Mouse (Mus musculus): ENCODE data around the gene Rhobtb3. TPM values are rescaled to one million over a fixed set of nuclear protein-coding genes. Genes with fewer than 3 reads are reported as not detected.
"Not testable (repeated sequence)": the region's sequence is repeated elsewhere in the genome, so short reads cannot be mapped to it uniquely, and the experiment has no call there.

Gene Rhobtb3
- polyA plus RNA-seq, 1 experiment from 2014 or later: 39.8 TPM

- H3K27ac ChIP-seq: peak overlapping the region; percentile 99
- DNase-seq (ENCODE audit: low spot score): no peak
- peak overlapping the region; percentile 90 for H3K4me3 ChIP-seq
Observed at GRCm38 (mm10) chr13:75942731-75943130, 994 bp downstream of the Rhobtb3 start.

GRCm38 (mm10) chr13:75941518-75942295, 2.0 kb downstream of the Rhobtb3 start:
- Histone ChIP-seq H3K9me3 (no peaks in the 10 kb centered on the region), H3K36me3 (peaks cover 33% of the 10 kb centered on the region), H3K27me3 (ENCODE audit: insufficient read depth, poor library complexity, severe bottlenecking) (no peaks in the 10 kb centered on the region), H3K27ac (peak overlapping the region; percentile 29; the same call in 1 of the 2 replicates), H3K4me1 (replicated peaks) (peaks cover 19% of the 10 kb centered on the region), H3K4me3 (peak overlapping the region; percentile 90)
- no peak for DNase-seq (ENCODE audit: low spot score)
- WGBS: 68% methylated on average over 5 of the region's 5 CpGs

More at GRCm38 (mm10) chr13:75942731-75943130, 994 bp downstream of the Rhobtb3 start:
- H3K36me3 ChIP-seq: peaks cover 27% of the 10 kb centered on the region
- WGBS: 1% methylated on average over 6 of the region's 6 CpGs
- no peaks in the 10 kb centered on the region for H3K27me3 ChIP-seq (ENCODE audit: insufficient read depth, poor library complexity, severe bottlenecking)
- H3K9me3 ChIP-seq: no peaks in the 10 kb centered on the region
- H3K4me1 ChIP-seq (replicated peaks): peaks cover 19% of the 10 kb centered on the region

GRCm38 (mm10) chr13:75940791-75941517, 2.8 kb downstream of the Rhobtb3 start:
- WGBS: 89% methylated on average over 2 of the region's 2 CpGs
- no peak for DNase-seq (ENCODE audit: low spot score)
- H3K27me3 ChIP-seq (ENCODE audit: insufficient read depth, poor library complexity, severe bottlenecking): no peaks in the 10 kb centered on the region
- H3K4me1 ChIP-seq (replicated peaks): peaks cover 19% of the 10 kb centered on the region
- H3K9me3 ChIP-seq: no peaks in the 10 kb centered on the region
- H3K27ac ChIP-seq: peak overlapping the region; percentile 29; the same call in 1 of the 2 replicates
- H3K36me3 ChIP-seq: peaks cover 37% of the 10 kb centered on the region
- H3K4me3 ChIP-seq: peak overlapping the region; percentile 90

GRCm38 (mm10) chr13:75938866-75939265, 4.9 kb downstream of the Rhobtb3 start:
- no peaks in the 10 kb centered on the region for H3K27me3 ChIP-seq (ENCODE audit: insufficient read depth, poor library complexity, severe bottlenecking)
- no peaks in the 10 kb centered on the region for H3K9me3 ChIP-seq
- WGBS: 94% methylated on average over 5 of the region's 5 CpGs
- H3K4me3 ChIP-seq: no peak overlapping the region
- H3K4me1 ChIP-seq (replicated peaks): peaks cover 14% of the 10 kb centered on the region
- DNase-seq (ENCODE audit: low spot score): no peak
- H3K36me3 ChIP-seq: peaks cover 37% of the 10 kb centered on the region
- no peak overlapping the region for H3K27ac ChIP-seq

- Histone ChIP-seq H3K4me1 (replicated peaks) (peaks cover 3% of the 10 kb centered on the region; the same call in 1 of the 2 replicates), H3K27ac (no peak overlapping the region), H3K27me3 (ENCODE audit: insufficient read depth, poor library complexity, severe bottlenecking) (no peaks in the 10 kb centered on the region), H3K36me3 (peaks cover 63% of the 10 kb centered on the region), H3K9me3 (no peaks in the 10 kb centered on the region), H3K4me3 (no peak overlapping the region)
- 84% methylated on average over 1 of the region's 1 CpGs for WGBS
- DNase-seq (ENCODE audit: low spot score): no peak
Observed at GRCm38 (mm10) chr13:75933287-75933686, 10.4 kb downstream of the Rhobtb3 start.

- H3K27me3 ChIP-seq (ENCODE audit: insufficient read depth, poor library complexity, severe bottlenecking): no peaks in the 10 kb centered on the region
- H3K4me3 ChIP-seq: no peak overlapping the region
- peak overlapping the region; percentile 29; the same call in 1 of the 2 replicates for H3K27ac ChIP-seq
- peak; percentile 65 for DNase-seq (ENCODE audit: low spot score)
- H3K36me3 ChIP-seq: peaks cover 64% of the 10 kb centered on the region
- no peaks in the 10 kb centered on the region for H3K9me3 ChIP-seq
- WGBS: 49% methylated on average over 5 of the region's 5 CpGs
- H3K4me1 ChIP-seq (replicated peaks): peaks cover 3% of the 10 kb centered on the region; the same call in 1 of the 2 replicates
Observed at GRCm38 (mm10) chr13:75931073-75931472, 12.7 kb downstream of the Rhobtb3 start.

GRCm38 (mm10) chr13:75930660-75931059, 13.1 kb downstream of the Rhobtb3 start:
- H3K4me1 ChIP-seq (replicated peaks): peaks cover 3% of the 10 kb centered on the region; the same call in 1 of the 2 replicates
- no peaks in the 10 kb centered on the region for H3K9me3 ChIP-seq
- H3K4me3 ChIP-seq: no peak overlapping the region
- H3K27me3 ChIP-seq (ENCODE audit: insufficient read depth, poor library complexity, severe bottlenecking): no peaks in the 10 kb centered on the region
- DNase-seq (ENCODE audit: low spot score): no peak
- H3K27ac ChIP-seq: peak overlapping the region; percentile 29; the same call in 1 of the 2 replicates
- 86% methylated on average over 2 of the region's 2 CpGs for WGBS
- peaks cover 64% of the 10 kb centered on the region for H3K36me3 ChIP-seq

- no peaks in the 10 kb centered on the region for H3K27me3 ChIP-seq (ENCODE audit: insufficient read depth, poor library complexity, severe bottlenecking)
- H3K9me3 ChIP-seq: no peaks in the 10 kb centered on the region
- WGBS: 95% methylated on average over 20 of the region's 20 CpGs
- DNase-seq (ENCODE audit: low spot score): no peak
- H3K4me1 ChIP-seq (replicated peaks): peaks cover 3% of the 10 kb centered on the region; the same call in 1 of the 2 replicates
- no peak overlapping the region for H3K27ac ChIP-seq
- peaks cover 64% of the 10 kb centered on the region for H3K36me3 ChIP-seq
- H3K4me3 ChIP-seq: no peak overlapping the region
Observed at GRCm38 (mm10) chr13:75930023-75930422, 13.7 kb downstream of the Rhobtb3 start.

- H3K4me1 ChIP-seq (replicated peaks); H3K27me3 ChIP-seq (ENCODE audit: insufficient read depth, poor library complexity, severe bottlenecking); H3K27ac ChIP-seq; H3K9me3 ChIP-seq; H3K4me3 ChIP-seq; DNase-seq (ENCODE audit: low spot score): not testable (repeated sequence)
- peaks cover 64% of the 10 kb centered on the region for H3K36me3 ChIP-seq
- WGBS: 95% methylated on average over 5 of the region's 5 CpGs
Observed at GRCm38 (mm10) chr13:75929071-75929470, 14.7 kb downstream of the Rhobtb3 start.

- Histone ChIP-seq H3K9me3 (no peaks in the 10 kb centered on the region), H3K27ac (no peak overlapping the region), H3K36me3 (peaks cover 59% of the 10 kb centered on the region), H3K27me3 (ENCODE audit: insufficient read depth, poor library complexity, severe bottlenecking) (no peaks in the 10 kb centered on the region), H3K4me1 (replicated peaks) (peaks cover 3% of the 10 kb centered on the region; the same call in 1 of the 2 replicates), H3K4me3 (no peak overlapping the region)
- DNase-seq (ENCODE audit: low spot score): no peak
Observed at GRCm38 (mm10) chr13:75927951-75928350, 15.8 kb downstream of the Rhobtb3 start.

- H3K27me3 ChIP-seq (ENCODE audit: insufficient read depth, poor library complexity, severe bottlenecking): no peaks in the 10 kb centered on the region
- H3K27ac ChIP-seq: no peak overlapping the region
- H3K9me3 ChIP-seq: no peaks in the 10 kb centered on the region
- no peaks in the 10 kb centered on the region for H3K4me1 ChIP-seq (replicated peaks)
- 85% methylated on average over 4 of the region's 4 CpGs for WGBS
- peaks cover 93% of the 10 kb centered on the region for H3K36me3 ChIP-seq
- DNase-seq (ENCODE audit: low spot score): no peak
- no peak overlapping the region for H3K4me3 ChIP-seq
Observed at GRCm38 (mm10) chr13:75914151-75914550, 29.6 kb downstream of the Rhobtb3 start.

- Histone ChIP-seq H3K27ac (no peak overlapping the region), H3K27me3 (ENCODE audit: insufficient read depth, poor library complexity, severe bottlenecking) (no peaks in the 10 kb centered on the region), H3K4me3 (no peak overlapping the region), H3K36me3 (peaks cover 66% of the 10 kb centered on the region), H3K9me3 (no peaks in the 10 kb centered on the region), H3K4me1 (replicated peaks) (peaks cover 9% of the 10 kb centered on the region; the same call in 1 of the 2 replicates)
- DNase-seq (ENCODE audit: low spot score): no peak
- WGBS: 80% methylated on average over 2 of the region's 2 CpGs
Observed at GRCm38 (mm10) chr13:75908187-75908586, 35.5 kb downstream of the Rhobtb3 start.

GRCm38 (mm10) chr13:75907133-75907532, 36.6 kb downstream of the Rhobtb3 start:
- Histone ChIP-seq H3K27ac (no peak overlapping the region), H3K4me3 (no peak overlapping the region), H3K27me3 (ENCODE audit: insufficient read depth, poor library complexity, severe bottlenecking) (no peaks in the 10 kb centered on the region), H3K4me1 (replicated peaks) (peaks cover 9% of the 10 kb centered on the region; the same call in 1 of the 2 replicates), H3K9me3 (no peaks in the 10 kb centered on the region), H3K36me3 (peaks cover 69% of the 10 kb centered on the region)
- DNase-seq (ENCODE audit: low spot score): no peak
- WGBS: 84% methylated on average over 5 of the region's 5 CpGs
